Mouse (Mus musculus): ENCODE measurements around the gene Syne2.

Syne2 gene

GRCm38 (mm10) chr12:75796510-75796909 lies 21.4 kb upstream of the Syne2 start:
- Histone ChIP-seq H3K4me1 (replicated peaks; ENCODE audit: low read depth, low read length) (no peaks in the 10 kb centered on the region), H3K4me3 (replicated peaks; ENCODE audit: low read length) (no peak overlapping the region), H3K9me3 (ENCODE audit: low read length) (no peaks in the 10 kb centered on the region), H3K36me3 (ENCODE audit: insufficient read depth, low read length) (no peaks in the 10 kb centered on the region), H3K27me3 (ENCODE audit: insufficient read depth, low read length) (no peaks in the 10 kb centered on the region)
- TF ChIP-seq CTCF (conservative IDR thresholded peaks at IDR 0.05; ENCODE audit: low read length) (peak; percentile 47), POU5F1 (IDR thresholded peaks at IDR 0.05; ENCODE audit: borderline replicate concordance, low read length) (no peak), NANOG (IDR thresholded peaks at IDR 0.05; ENCODE audit: borderline replicate concordance, low read length) (no peak)

- TF ChIP-seq POU5F1 (IDR thresholded peaks at IDR 0.05; ENCODE audit: borderline replicate concordance, low read length): no peak
- TF ChIP-seq NANOG (IDR thresholded peaks at IDR 0.05; ENCODE audit: borderline replicate concordance, low read length): no peak
- no peaks in the 10 kb centered on the region for H3K27me3 ChIP-seq (ENCODE audit: insufficient read depth, low read length)
- no peaks in the 10 kb centered on the region for H3K9me3 ChIP-seq (ENCODE audit: low read length)
- H3K36me3 ChIP-seq (ENCODE audit: insufficient read depth, low read length): no peaks in the 10 kb centered on the region
- H3K4me1 ChIP-seq (replicated peaks; ENCODE audit: low read depth, low read length): no peaks in the 10 kb centered on the region; the same call in 1 of the 2 replicates
- H3K4me3 ChIP-seq (replicated peaks; ENCODE audit: low read length): no peak overlapping the region
Observed at GRCm38 (mm10) chr12:75806281-75806680, 11.7 kb upstream of the Syne2 start.

DNA sequence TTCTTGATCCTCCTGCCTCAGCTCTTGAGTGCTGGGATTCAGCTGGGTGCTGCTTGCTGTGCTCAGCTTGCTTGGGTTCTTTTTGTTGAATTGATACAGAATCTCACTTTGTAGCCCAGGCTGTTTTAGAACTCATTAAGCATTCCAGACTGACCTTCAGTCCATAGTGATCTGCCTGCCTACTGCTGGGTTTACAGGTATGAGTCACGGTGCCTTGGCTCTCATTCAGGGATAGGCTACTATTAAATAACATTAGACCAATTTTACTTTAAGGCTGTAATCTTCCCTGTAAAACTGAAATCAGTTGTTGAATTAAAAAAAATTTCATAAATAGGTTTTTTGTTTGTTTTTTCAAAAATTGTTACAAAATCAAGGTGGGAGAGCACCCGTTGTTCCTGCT lies 4.2 kb upstream of the Syne2 start:
- TF ChIP-seq POU5F1 (IDR thresholded peaks at IDR 0.05; ENCODE audit: borderline replicate concordance, low read length) (no peak), CTCF (conservative IDR thresholded peaks at IDR 0.05; ENCODE audit: low read length) (no peak), NANOG (IDR thresholded peaks at IDR 0.05; ENCODE audit: borderline replicate concordance, low read length) (no peak)
- H3K36me3 ChIP-seq (ENCODE audit: insufficient read depth, low read length): no peaks in the 10 kb centered on the region
- no peaks in the 10 kb centered on the region for H3K9me3 ChIP-seq (ENCODE audit: low read length)
- no peak overlapping the region for H3K4me3 ChIP-seq (replicated peaks; ENCODE audit: low read length)
- peaks cover 8% of the 10 kb centered on the region for H3K4me1 ChIP-seq (replicated peaks; ENCODE audit: low read depth, low read length)
- peaks cover 39% of the 10 kb centered on the region for H3K27me3 ChIP-seq (ENCODE audit: insufficient read depth, low read length)

DNA sequence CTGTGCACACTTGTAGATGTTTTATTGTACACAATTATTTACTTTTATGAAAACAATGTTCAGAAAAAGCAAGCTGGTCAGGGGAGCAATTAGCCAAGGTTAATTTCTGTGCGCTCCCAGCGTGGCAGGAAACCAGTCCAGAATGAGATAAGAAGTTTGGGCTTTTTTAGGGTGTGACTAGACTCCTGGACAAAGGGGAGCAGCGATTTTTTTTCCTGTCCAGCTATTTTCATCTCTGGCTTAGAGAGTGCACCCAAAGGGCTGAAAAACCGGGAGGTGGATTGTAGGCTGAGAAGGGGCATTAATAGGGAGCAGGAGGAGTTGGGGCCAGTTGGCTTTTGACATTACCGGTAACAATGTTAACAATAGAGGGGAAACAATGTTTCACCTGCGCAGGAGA lies 3.4 kb upstream of the Syne2 start:
- TF ChIP-seq CTCF (conservative IDR thresholded peaks at IDR 0.05; ENCODE audit: low read length) (no peak), NANOG (IDR thresholded peaks at IDR 0.05; ENCODE audit: borderline replicate concordance, low read length) (no peak), POU5F1 (IDR thresholded peaks at IDR 0.05; ENCODE audit: borderline replicate concordance, low read length) (no peak)
- Histone ChIP-seq H3K36me3 (ENCODE audit: insufficient read depth, low read length) (no peaks in the 10 kb centered on the region), H3K4me1 (replicated peaks; ENCODE audit: low read depth, low read length) (peaks cover 14% of the 10 kb centered on the region), H3K9me3 (ENCODE audit: low read length) (no peaks in the 10 kb centered on the region), H3K27me3 (ENCODE audit: insufficient read depth, low read length) (peaks cover 47% of the 10 kb centered on the region), H3K4me3 (replicated peaks; ENCODE audit: low read length) (no peak overlapping the region)

GRCm38 (mm10) chr12:75816981-75817856 lies 715 bp upstream of the Syne2 start:
- no peak overlapping the region for H3K4me3 ChIP-seq (replicated peaks; ENCODE audit: low read length)
- no peaks in the 10 kb centered on the region for H3K36me3 ChIP-seq (ENCODE audit: insufficient read depth, low read length)
- H3K4me1 ChIP-seq (replicated peaks; ENCODE audit: low read depth, low read length): peaks cover 20% of the 10 kb centered on the region
- peaks cover 69% of the 10 kb centered on the region for H3K27me3 ChIP-seq (ENCODE audit: insufficient read depth, low read length)
- TF ChIP-seq POU5F1 (IDR thresholded peaks at IDR 0.05; ENCODE audit: borderline replicate concordance, low read length): no peak
- no peak for TF ChIP-seq NANOG (IDR thresholded peaks at IDR 0.05; ENCODE audit: borderline replicate concordance, low read length)
- TF ChIP-seq CTCF (conservative IDR thresholded peaks at IDR 0.05; ENCODE audit: low read length): no peak
- H3K9me3 ChIP-seq (ENCODE audit: low read length): no peaks in the 10 kb centered on the region

- TF ChIP-seq CTCF (conservative IDR thresholded peaks at IDR 0.05; ENCODE audit: low read length) (no peak), POU5F1 (IDR thresholded peaks at IDR 0.05; ENCODE audit: borderline replicate concordance, low read length) (no peak), NANOG (IDR thresholded peaks at IDR 0.05; ENCODE audit: borderline replicate concordance, low read length) (no peak)
- no peaks in the 10 kb centered on the region for H3K9me3 ChIP-seq (ENCODE audit: low read length)
- no peaks in the 10 kb centered on the region for H3K36me3 ChIP-seq (ENCODE audit: insufficient read depth, low read length)
- H3K27me3 ChIP-seq (ENCODE audit: insufficient read depth, low read length): peaks cover 66% of the 10 kb centered on the region
- peak overlapping the region; percentile 93 for H3K4me3 ChIP-seq (replicated peaks; ENCODE audit: low read length)
- peaks cover 28% of the 10 kb centered on the region for H3K4me1 ChIP-seq (replicated peaks; ENCODE audit: low read depth, low read length)
Observed at GRCm38 (mm10) chr12:75818453-75819434, 810 bp downstream of the Syne2 start.

DNA sequence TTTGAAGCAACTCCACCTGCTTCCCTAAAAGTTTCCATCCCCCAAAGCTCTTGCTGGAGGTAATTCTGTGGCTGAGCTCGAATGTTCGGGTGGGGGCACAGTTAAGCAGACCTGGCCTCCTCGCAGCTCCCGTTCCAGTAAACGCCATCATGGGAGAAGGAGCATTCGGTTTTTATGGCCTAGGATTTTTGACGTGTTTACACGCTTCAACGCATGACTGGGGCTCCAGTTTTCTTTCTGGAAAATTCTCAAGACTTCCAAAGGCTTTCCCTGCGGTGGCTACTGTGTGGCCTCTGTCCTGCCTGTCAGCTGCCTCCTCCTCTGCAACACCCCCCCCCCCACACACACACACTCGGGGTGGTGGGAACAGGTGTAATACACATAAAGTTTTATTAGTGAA lies 1.5 kb downstream of the Syne2 start:
- Histone ChIP-seq H3K9me3 (ENCODE audit: low read length) (no peaks in the 10 kb centered on the region), H3K36me3 (ENCODE audit: insufficient read depth, low read length) (no peaks in the 10 kb centered on the region), H3K27me3 (ENCODE audit: insufficient read depth, low read length) (peaks cover 65% of the 10 kb centered on the region), H3K4me3 (replicated peaks; ENCODE audit: low read length) (peak overlapping the region; percentile 93), H3K4me1 (replicated peaks; ENCODE audit: low read depth, low read length) (peaks cover 28% of the 10 kb centered on the region)
- no peak for TF ChIP-seq NANOG (IDR thresholded peaks at IDR 0.05; ENCODE audit: borderline replicate concordance, low read length)
- no peak for TF ChIP-seq POU5F1 (IDR thresholded peaks at IDR 0.05; ENCODE audit: borderline replicate concordance, low read length)
- no peak for TF ChIP-seq CTCF (conservative IDR thresholded peaks at IDR 0.05; ENCODE audit: low read length)

DNA sequence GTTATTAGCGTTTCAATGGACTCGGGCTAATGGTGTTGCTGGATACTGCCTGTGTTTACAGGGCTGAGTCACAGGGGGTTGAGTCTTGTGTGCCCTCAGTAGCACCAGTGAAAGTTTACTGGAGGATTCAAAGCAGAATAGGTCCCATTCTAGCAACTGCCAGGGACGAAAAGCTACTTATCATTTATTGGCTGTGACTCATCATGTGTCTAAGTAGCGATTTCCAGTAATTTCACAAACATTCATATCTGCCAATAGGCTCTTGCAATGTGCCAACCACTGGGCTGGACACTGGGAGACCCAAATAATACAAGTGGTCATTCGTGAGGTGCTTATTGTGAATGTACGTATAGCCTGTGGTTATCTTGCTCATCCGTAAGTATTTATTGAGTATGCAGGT lies 2.3 kb downstream of the Syne2 start:
- TF ChIP-seq POU5F1 (IDR thresholded peaks at IDR 0.05; ENCODE audit: borderline replicate concordance, low read length) (no peak), CTCF (conservative IDR thresholded peaks at IDR 0.05; ENCODE audit: low read length) (no peak), NANOG (IDR thresholded peaks at IDR 0.05; ENCODE audit: borderline replicate concordance, low read length) (no peak)
- Histone ChIP-seq H3K4me3 (replicated peaks; ENCODE audit: low read length) (no peak overlapping the region), H3K36me3 (ENCODE audit: insufficient read depth, low read length) (no peaks in the 10 kb centered on the region), H3K27me3 (ENCODE audit: insufficient read depth, low read length) (peaks cover 58% of the 10 kb centered on the region), H3K4me1 (replicated peaks; ENCODE audit: low read depth, low read length) (peaks cover 28% of the 10 kb centered on the region), H3K9me3 (ENCODE audit: low read length) (no peaks in the 10 kb centered on the region)

Measured in E14TG2a.4 (cell line).